Mouse (Mus musculus) embryonic facial prominence, embryonic 14.5 days (tissue): Measurements from ENCODE around the gene Sbk2. TPM values are rescaled to one million over a fixed set of nuclear protein-coding genes. Genes with fewer than 3 reads are reported as not detected.

Source experiments
- ATAC-seq: fragments of 200-750 bp; cut with Nextera tagmentation; 2 replicates; pipeline ENCODE4 v1.8.0; 2017; ENCODE audit warnings: low read depth, moderate number of reproducible peaks, moderate TSS enrichment
- DNase-seq: peaks from one replicate; pipeline ENCODE4 v3.0.0-alpha.2; 2015; ENCODE audit warnings: low spot score
- H3K27ac ChIP-seq: fragments of 300-500 bp; sonication (generic); replicated peaks from 2 replicates; pipeline ENCODE4 v1.5.1; 2014; ENCODE audit warnings: low read depth, mild to moderate bottlenecking, low read length, moderate library complexity
- H3K27me3 ChIP-seq: fragments of 300-500 bp; sonication (generic); replicated peaks from 2 replicates; pipeline ENCODE4 v1.6.1; 2014; ENCODE audit warnings: low read length; ENCODE audit not compliant: control insufficient read depth, insufficient read depth
- H3K36me3 ChIP-seq: fragments of 300-500 bp; sonication (generic); 2 replicates; pipeline ENCODE4 v1.6.1; 2014; ENCODE audit warnings: low read length, mixed read lengths; ENCODE audit not compliant: control insufficient read depth, insufficient read depth
- H3K4me1 ChIP-seq: fragments of 300-500 bp; sonication (generic); 2 replicates; pipeline ENCODE4 v1.6.1; 2014; ENCODE audit warnings: antibody characterized with exemption, low read length; ENCODE audit not compliant: control insufficient read depth, insufficient read depth
- H3K4me2 ChIP-seq: fragments of 300-500 bp; sonication (generic); 2 replicates; pipeline ENCODE4 v1.6.1; 2014; ENCODE audit warnings: low read depth, mild to moderate bottlenecking, low read length, moderate library complexity, mixed read lengths
- H3K4me3 ChIP-seq: fragments of 300-500 bp; sonication (generic); 2 replicates; pipeline ENCODE4 v1.5.1; 2014; ENCODE audit warnings: low read depth, mild to moderate bottlenecking, low read length
- H3K9ac ChIP-seq: fragments of 300-500 bp; sonication (generic); 2 replicates; pipeline ENCODE4 v1.6.1; 2014; ENCODE audit warnings: low read depth, mild to moderate bottlenecking, low read length, moderate library complexity, mixed read lengths
- H3K9me3 ChIP-seq: fragments of 300-500 bp; sonication (generic); 2 replicates; pipeline ENCODE4 v1.6.1; 2016; ENCODE audit warnings: low read length; ENCODE audit not compliant: control insufficient read depth
- WGBS: fragments of 180-500 bp; shearing (Covaris S2); extraction: QIAGEN DNeasy Blood & Tissue Kit; methylation state at CpG from one replicate; pipeline ENCODE4 v1.1.7; 2014; 5-methylcytosine and 5-hydroxymethylcytosine counted together
- polyA plus RNA-seq: library from polyadenylated mRNA; unstranded; fragments of >200 nt; fragmentation: Nextera tagmentation; extraction: Ambion mirVana; gene quantifications from 2 replicates; pipeline ENCODE4 v1.2.1, GENCODE M21; 2014

The Sbk2 gene
- polyA plus RNA-seq, 1 experiment from 2014 or later, result 0.64 TPM

GRCm38 (mm10) chr7:4926849-4927248, 37.4 kb downstream of the Sbk2 start:
- Histone ChIP-seq H3K9ac (0 out of 2 replicates have a peak overlapping the region, but pooled peaks have one; percentile 14), H3K4me2 (no peak overlapping the region), H3K4me3 (no peak overlapping the region), H3K27me3 (no peaks in the 10 kb centered on the region), H3K27ac (no peak overlapping the region), H3K4me1 (peaks cover 40% of the 10 kb centered on the region), H3K9me3 (no peaks in the 10 kb centered on the region), H3K36me3 (no peaks in the 10 kb centered on the region)
- 69% methylated on average over 15 of the region's 16 CpGs for WGBS
- no peak for ATAC-seq
- DNase-seq, result no peak

DNA sequence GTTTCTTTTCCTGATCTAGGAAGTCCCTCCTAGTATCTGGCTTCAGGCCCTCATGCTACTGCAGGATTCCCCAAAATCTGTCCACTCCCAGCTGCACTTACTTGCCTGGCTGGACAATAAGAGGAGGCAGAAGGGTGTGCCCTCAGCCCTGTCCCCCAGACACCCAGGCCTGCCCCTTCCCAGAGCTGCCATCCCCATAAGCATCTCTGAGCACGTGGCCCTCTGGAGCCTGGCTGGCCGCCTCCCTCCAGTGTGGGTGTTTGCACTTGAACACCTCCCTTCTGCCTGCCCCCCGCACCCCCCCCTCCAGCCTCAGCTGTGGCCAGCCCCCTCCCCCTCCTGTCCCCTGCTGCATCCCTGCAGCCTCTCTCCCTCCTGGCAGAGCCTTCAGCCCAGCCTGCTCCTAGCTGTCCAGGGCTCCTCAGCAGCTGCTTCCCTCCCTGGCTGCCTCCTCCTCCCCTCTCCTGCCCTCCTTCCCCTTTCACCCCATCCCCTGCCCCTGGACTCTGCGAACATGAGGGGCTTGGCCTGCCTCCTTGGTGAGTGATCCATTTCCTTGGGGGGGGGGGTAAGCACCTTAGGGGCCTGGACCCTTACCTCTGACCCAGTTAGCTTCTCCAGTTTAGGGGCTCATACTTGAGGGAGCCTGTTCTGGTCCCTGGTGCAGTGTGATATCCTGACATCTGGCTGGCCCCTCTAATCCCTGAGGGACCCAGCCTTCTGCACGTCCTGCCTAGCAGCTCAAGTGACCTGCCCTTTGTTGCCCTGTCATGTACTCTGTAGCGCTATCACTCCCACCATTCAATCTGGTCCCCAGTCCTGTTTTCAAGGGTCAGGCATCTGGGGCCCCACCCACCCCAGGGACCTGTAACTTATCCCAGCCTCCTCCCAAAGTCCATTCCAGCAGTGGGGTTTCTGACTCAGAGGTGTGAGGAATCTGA, 38.5 kb downstream of the Sbk2 start, which contains the start of gene Ssc5d:
Gene Ssc5d (plus strand): TSS at position 345 of the 941 bp plus-strand sequence.
- Histone ChIP-seq H3K9me3 (no peaks in the 10 kb centered on the region), H3K36me3 (peaks cover 5% of the 10 kb centered on the region), H3K4me2 (peak within 1 kb of the TSS; percentile 77), H3K4me1 (peaks cover 40% of the 10 kb centered on the region), H3K27me3 (no peaks in the 10 kb centered on the region), H3K4me3 (no peak within 1 kb of the TSS), H3K27ac (peak within 1 kb of the TSS; percentile 90), H3K9ac (peak within 1 kb of the TSS; percentile 62)
- 15% methylated on average over 6 of the region's 6 CpGs for WGBS
- DNase-seq, result peak; percentile 75
- peak; percentile 58 for ATAC-seq

DNA sequence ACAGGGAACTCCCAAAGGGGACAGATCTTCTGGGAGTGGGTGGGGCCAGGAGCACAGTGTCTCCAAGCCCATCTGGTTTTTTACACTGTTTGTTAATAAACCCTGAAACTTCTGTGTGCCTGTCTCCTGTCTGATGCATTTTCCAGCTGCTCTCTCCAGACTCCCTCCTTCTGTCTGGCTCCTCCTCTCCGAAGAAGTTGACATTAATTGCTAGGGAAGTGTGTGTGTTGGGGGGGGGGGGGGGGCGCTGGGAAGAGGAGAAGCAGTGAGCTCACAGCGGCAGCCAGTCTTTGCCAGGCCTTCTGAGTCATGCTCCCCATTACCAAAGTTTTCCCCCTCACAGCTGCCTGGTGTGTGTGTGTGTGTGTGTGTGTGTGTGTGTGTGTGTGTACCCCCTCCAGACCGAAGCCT, 39.3 kb downstream of the Sbk2 start:
- ATAC-seq, result peak; percentile 35; the same call in 1 of the 2 replicates
- 6% methylated on average over 2 of the region's 4 CpGs for WGBS
- peak overlapping the region; percentile 77 for H3K4me2 ChIP-seq
- peak overlapping the region; percentile 62 for H3K9ac ChIP-seq
- peak overlapping the region; percentile 90 for H3K27ac ChIP-seq
- peak; percentile 92 for DNase-seq
- peaks cover 13% of the 10 kb centered on the region for H3K36me3 ChIP-seq
- H3K4me3 ChIP-seq, result no peak overlapping the region
- H3K4me1 ChIP-seq, result peaks cover 40% of the 10 kb centered on the region
- H3K27me3 ChIP-seq, result no peaks in the 10 kb centered on the region
- H3K9me3 ChIP-seq, result no peaks in the 10 kb centered on the region

DNA sequence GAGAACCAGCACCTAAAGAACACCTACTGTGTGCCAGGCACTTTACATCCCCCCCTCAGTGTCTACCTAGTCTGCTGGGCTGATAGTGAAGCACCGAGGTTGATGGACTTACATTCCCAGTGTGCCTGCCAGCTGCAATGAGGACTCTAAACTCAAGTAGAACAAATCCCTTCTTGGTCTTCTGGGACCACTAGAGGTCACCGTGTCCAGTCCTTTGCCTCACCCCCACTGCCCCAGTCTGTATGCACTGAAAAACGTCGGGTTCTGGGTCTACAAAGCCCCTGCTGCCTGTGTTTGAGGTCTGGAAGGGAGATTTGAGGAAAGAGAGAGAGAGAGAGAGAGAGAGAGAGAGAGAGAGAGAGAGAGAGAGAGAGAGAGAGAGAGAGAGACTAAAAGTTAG, 39.7 kb downstream of the Sbk2 start:
- DNase-seq (peak; percentile 39), ATAC-seq (no peak)
- Histone ChIP-seq H3K36me3 (peaks cover 17% of the 10 kb centered on the region), H3K27me3 (no peaks in the 10 kb centered on the region), H3K9ac (peak overlapping the region; percentile 62), H3K4me3 (peak overlapping the region; percentile 36; the same call in 1 of the 2 replicates), H3K27ac (peak overlapping the region; percentile 90), H3K4me1 (peaks cover 40% of the 10 kb centered on the region), H3K9me3 (no peaks in the 10 kb centered on the region), H3K4me2 (peak overlapping the region; percentile 77)
- 0% methylated on average over 4 of the region's 4 CpGs for WGBS

DNA sequence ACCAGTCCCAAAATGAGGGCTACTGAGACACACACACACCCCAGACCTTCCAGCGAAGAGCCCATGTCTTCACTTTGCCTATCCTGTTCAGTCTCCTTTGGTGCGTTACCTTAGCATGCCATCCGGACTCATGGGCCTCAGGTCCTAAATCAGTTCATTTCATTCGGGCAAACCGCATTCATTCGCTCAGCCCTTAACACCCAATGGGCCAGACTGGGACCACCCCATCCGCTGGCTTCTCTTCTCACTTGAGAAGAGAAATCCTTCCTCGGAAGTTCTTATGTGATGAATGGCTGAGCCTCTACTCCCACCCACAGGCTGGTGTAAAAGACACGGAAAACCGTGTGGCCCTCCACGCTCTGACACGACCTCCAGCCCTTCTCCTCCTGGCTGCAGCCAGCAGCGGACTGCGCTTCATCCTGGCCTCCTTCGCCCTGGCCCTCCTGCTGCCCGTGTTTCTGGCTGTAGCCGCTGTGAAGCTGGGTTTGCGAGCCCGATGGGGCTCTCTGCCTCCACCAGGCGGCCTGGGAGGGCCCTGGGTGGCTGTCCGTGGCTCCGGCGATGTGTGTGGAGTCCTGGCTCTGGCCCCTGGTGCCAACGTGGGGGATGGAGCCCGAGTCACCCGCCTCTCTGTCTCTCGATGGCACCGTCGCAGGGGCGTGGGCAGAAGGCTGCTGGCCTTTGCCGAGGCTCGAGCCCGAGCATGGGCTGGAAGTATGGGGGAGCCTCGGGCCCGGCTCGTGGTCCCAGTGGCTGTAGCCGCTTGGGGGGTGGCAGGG, 40.4 kb downstream of the Sbk2 start:
- H3K36me3 ChIP-seq, result peaks cover 24% of the 10 kb centered on the region
- peak overlapping the region; percentile 90 for H3K27ac ChIP-seq
- no peaks in the 10 kb centered on the region for H3K27me3 ChIP-seq
- WGBS, result 6% methylated on average over 34 of the region's 37 CpGs
- H3K4me2 ChIP-seq, result peak overlapping the region; percentile 77
- ATAC-seq (no peak), DNase-seq (peak; percentile 49)
- peaks cover 40% of the 10 kb centered on the region for H3K4me1 ChIP-seq
- peak overlapping the region; percentile 62 for H3K9ac ChIP-seq
- no peaks in the 10 kb centered on the region for H3K9me3 ChIP-seq
- H3K4me3 ChIP-seq, result peak overlapping the region; percentile 36

DNA sequence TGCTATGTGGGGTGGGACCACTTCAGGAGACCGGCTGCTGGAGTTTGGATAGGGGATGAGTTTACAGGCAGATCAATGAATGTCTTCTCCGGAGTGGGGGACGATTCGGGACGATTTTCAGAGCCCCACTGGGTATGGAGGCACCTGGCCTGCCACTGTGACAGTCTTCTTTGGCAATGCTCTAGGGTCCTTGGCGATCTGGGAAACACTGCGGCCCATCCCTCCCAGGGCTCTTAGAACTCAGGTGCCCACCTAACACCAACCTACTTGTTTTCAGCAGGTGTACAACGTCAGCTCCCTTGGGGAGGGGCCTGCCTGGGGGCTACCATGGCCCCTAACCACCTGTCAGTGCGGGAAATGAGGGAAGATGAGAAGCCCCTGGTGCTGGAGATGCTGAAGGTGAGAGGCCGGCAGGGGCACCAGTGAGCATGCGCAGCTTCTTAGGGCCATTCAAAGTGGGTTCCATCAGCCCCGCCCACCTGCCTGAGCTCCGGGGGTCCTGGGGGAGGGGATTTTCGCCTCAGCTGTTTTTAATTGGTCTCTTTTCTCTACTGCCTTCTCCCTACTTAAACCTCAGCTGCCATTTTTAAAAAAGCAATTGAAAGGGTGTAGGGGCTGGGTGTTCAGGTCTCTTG, 41.2 kb downstream of the Sbk2 start:
- WGBS, result 2% methylated on average over 14 of the region's 14 CpGs
- ATAC-seq (peak; percentile 31), DNase-seq (peak; percentile 89)
- Histone ChIP-seq H3K4me3 (peak overlapping the region; percentile 36), H3K9me3 (no peaks in the 10 kb centered on the region), H3K4me2 (peak overlapping the region; percentile 77), H3K36me3 (peaks cover 31% of the 10 kb centered on the region), H3K4me1 (peaks cover 40% of the 10 kb centered on the region), H3K27me3 (no peaks in the 10 kb centered on the region), H3K9ac (peak overlapping the region; percentile 62), H3K27ac (peak overlapping the region; percentile 90)

- H3K27ac ChIP-seq, result peak overlapping the region; percentile 90
- peaks cover 40% of the 10 kb centered on the region for H3K4me1 ChIP-seq
- H3K4me3 ChIP-seq, result peak overlapping the region; percentile 36
- H3K9ac ChIP-seq, result peak overlapping the region; percentile 62
- WGBS, result 0% methylated on average over 14 of the region's 14 CpGs
- no peaks in the 10 kb centered on the region for H3K9me3 ChIP-seq
- peak overlapping the region; percentile 77 for H3K4me2 ChIP-seq
- no peaks in the 10 kb centered on the region for H3K27me3 ChIP-seq
- DNase-seq (peak; percentile 90), ATAC-seq (peak; percentile 63)
- peaks cover 36% of the 10 kb centered on the region for H3K36me3 ChIP-seq
Measured at GRCm38 (mm10) chr7:4922508-4922907, 41.7 kb downstream of the Sbk2 start.
